Mouse (Mus musculus) embryonic fibroblast, embryonic 13.5 days (primary cell): ENCODE measurements around the gene Upp2.

Experiments
- CTCF ChIP-seq: IDR thresholded peaks from 2 replicates; pipeline ENCODE4 v1.5.1; 2011; ENCODE audit warnings: mild to moderate bottlenecking, control low read depth, low read length, moderate library complexity, borderline replicate concordance; ENCODE audit not compliant: insufficient read depth
- POLR2A ChIP-seq: IDR thresholded peaks from 2 replicates; pipeline ENCODE4 v1.6.1; 2011; ENCODE audit warnings: low read depth, mild to moderate bottlenecking, control low read depth, low read length, moderate library complexity

DNA sequence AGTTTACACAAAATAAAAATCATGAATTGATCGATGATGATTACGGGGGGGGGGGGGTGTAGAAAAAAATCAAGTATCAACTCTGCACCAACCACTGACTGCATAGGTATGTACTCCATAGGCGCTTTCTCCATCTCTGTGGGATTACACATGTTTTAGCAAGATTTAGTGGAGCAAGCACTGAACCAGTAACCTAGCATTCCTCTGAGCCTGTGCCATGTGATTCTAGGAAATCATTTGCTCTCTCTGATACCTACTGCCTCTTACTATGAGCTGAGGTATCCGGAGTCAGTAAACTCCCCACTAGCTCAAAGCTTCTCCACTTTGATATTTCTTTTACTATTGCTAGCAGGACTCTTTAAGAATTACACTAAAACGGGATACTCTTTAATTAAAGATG lies 43.2 kb upstream of the Upp2 start:
- TF ChIP-seq POLR2A (no peak), CTCF (no peak)
